Mouse (Mus musculus): ENCODE data around the gene Ppp1r35.
"Not testable (repeated sequence)": the region's sequence is repeated elsewhere in the genome, so short reads cannot be mapped to it uniquely, and the experiment has no call there.

Ppp1r35 gene

GRCm38 (mm10) chr5:137778635-137779034, at the start of gene Ppp1r35:
Gene Ppp1r35 (plus strand): TSS chr5:137778849.
- peak; percentile 96 to 97 for DNase-seq

- no peak for DNase-seq
These were observed 44.9 kb upstream of the Ppp1r35 start for GRCm38 (mm10) chr5:137733638-137734288.

- DNase-seq = no peak
These were observed 44.2 kb upstream of the Ppp1r35 start for GRCm38 (mm10) chr5:137734289-137735061.

DNA sequence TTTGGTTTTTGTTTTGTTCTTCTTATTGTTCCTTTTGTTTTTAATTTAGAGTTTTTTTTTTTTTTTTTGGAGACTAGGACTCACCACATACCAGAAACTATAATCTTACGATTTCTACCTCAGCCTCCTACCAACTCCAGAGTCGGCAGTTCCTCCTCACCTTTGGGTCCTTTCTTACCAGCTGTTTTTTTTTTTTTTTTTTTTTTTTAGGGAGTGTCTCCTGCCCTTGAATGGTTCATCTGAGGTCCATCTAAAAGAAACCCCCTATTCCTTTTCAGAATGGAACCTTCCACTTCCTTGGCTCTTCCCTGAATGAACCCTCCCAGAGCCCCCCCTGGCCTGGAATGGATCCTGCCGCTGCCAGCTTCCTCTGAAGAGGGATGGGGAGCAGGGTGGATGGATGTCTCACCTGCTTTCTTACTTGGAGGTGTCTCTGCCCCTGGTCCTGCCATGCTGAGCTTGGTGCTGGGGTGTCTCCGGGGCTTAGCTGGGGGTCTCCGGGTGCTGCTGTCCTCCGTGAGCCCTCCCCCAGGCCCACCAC, 41.2 kb upstream of the Ppp1r35 start:
- DNase-seq = no peak

GRCm38 (mm10) chr5:137738516-137738915, 40.1 kb upstream of the Ppp1r35 start:
- no peak for DNase-seq

- DNase-seq = no peak
These were observed 39.2 kb upstream of the Ppp1r35 start for GRCm38 (mm10) chr5:137739471-137739870.

DNA sequence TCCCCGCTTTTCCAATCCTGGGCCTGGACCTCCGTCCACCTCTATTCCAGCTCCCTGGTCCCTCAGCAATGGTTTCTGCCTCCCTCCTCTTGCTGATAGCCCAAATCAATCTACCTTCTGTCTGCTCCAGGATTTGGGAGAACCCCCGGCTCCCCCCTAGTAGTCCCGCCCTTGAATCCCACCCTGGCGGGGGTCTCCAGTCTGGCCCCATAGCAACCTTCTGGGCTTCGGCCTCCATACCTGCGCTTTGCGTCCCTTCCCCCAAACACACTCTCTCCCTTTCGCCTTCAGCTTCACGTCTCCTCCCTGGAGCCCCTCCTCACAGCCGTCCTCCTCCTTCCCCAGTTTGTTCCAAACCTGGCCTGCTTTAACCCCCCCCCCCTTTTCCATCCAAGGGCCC, 38.1 kb upstream of the Ppp1r35 start:
- DNase-seq = no peak

- peak; percentile 70 to 77 for DNase-seq
These were observed 37.4 kb upstream of the Ppp1r35 start, which contains the start of gene Nyap1 for GRCm38 (mm10) chr5:137741023-137741931. Gene Nyap1 (minus strand): TSS chr5:137741607.

DNA sequence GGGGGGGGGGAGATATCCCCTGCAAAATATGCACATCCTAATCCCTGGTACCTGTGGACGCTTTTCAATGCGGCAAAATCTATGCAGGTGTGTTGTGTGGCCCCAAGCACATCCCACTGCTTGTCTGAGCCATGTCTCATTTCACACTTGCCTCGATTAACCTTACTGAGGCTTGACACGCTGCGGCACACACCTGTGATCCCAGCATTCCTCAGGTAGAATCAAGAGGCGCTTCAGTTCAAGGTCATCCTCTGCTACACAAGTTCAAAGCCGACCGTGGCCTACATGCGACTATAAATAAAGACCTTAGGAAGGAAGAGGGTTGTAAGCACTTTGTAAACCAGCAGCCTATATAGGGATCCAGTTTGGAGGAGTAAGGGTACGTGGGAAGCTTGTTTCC, 36.6 kb upstream of the Ppp1r35 start:
- DNase-seq = no peak

DNA sequence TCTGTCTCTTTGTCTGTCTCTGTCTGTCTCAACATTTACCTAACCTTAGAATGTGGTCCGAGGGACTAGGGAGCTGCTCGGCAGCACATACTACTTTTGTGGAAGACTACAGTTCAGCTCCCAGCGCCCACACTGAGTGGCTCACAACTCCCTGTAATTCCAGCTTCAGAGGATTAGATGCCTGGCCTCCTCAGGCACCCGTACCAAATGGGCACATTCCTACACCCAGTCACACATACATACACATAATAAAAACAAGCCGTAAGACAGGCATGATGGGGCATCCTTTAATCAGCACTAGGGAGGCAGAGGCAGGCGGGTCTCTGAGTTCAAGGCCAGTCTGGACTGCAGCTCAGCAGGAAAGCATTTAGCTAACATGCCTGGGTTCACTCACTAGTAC, 35.8 kb upstream of the Ppp1r35 start:
- DNase-seq = no peak

DNA sequence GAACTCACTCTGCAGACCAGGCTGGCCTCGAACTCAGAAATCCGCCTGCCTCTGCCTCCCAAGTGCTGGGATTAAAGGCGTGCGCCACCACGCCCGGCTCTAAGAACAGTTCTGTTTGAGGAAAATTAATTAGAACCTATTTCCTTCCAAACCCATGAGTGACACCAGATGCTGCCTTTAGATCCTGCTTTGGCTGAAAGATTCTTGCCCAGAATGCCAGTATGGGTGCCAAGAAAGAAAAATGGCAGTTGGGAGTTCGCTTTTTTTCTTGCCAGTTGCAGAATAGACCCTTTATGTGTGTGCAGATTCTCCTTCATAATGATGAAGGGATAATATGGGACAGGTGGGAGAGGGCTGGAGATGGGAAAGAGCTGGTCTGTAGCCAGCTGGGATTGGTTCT, 34.5 kb upstream of the Ppp1r35 start:
- no peak for DNase-seq

GRCm38 (mm10) chr5:137745214-137746171, 33.2 kb upstream of the Ppp1r35 start, which contains the start of gene Tsc22d4:
Gene Tsc22d4 (plus strand): TSS chr5:137745730.
- peak; percentile 93 to 94 for DNase-seq

DNA sequence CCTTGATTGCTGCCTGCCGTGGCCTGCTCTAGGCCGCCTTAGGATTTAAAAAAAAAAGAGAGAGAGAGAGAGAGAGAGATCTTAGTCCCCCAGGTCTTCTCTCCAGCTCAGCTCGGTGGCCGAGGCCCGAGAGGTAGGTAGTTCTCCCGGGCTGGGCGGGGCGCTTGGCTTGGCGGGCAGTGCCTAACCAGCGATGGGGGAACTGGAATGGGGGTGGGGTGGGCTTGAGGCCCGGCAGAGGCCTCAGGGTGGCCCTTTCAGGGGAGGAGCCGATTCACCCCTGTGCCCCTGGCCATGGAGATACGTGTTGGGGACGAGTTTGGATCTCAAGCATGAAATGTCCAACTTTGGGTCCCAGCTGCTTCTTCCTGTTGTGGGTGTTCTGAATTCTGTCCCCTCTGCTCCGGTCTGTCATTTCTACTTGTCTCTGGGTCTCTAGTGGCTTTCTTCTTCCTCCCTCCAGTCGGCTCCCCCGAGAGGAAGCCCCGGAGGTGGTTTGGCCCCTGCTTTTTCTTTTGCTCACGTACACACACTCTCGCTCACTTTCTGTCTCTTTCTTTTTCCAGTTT, 32.3 kb upstream of the Ppp1r35 start:
- peak; percentile 75 to 83 for DNase-seq

GRCm38 (mm10) chr5:137746851-137747325, 31.8 kb upstream of the Ppp1r35 start:
- DNase-seq = no peak

GRCm38 (mm10) chr5:137747326-137747961, 31.2 kb upstream of the Ppp1r35 start:
- DNase-seq = peak; percentile 75 to 76

GRCm38 (mm10) chr5:137748130-137748770, 30.4 kb upstream of the Ppp1r35 start:
- peak in 1 of 2 experiments; percentile 39 for DNase-seq

- no peak for DNase-seq
These were observed 29.3 kb upstream of the Ppp1r35 start for GRCm38 (mm10) chr5:137749196-137749836.

GRCm38 (mm10) chr5:137750212-137750611, 28.4 kb upstream of the Ppp1r35 start:
- not testable (repeated sequence) for DNase-seq

- DNase-seq = no peak
These were observed 27.3 kb upstream of the Ppp1r35 start for GRCm38 (mm10) chr5:137751221-137751887.

Data from lung, adult 18-20 months (tissue).